Mouse (Mus musculus) stomach, postnatal 0 days (tissue): ENCODE measurements around the gene Coa5.

Experiments used
- CTCF ChIP-seq: IDR thresholded peaks from 2 replicates; pipeline ENCODE4 v1.5.1; 2016; ENCODE audit warnings: antibody characterized with exemption, low read depth, mild to moderate bottlenecking, moderate library complexity
- EP300 ChIP-seq: optimal IDR thresholded peaks from 2 replicates; pipeline ENCODE3; 2016; ENCODE audit warnings: antibody characterized with exemption

GRCm38 (mm10) chr1:37401687-37402086, 28.2 kb downstream of the Coa5 start:
- TF ChIP-seq EP300 (no peak), CTCF (peak; percentile 86)
